Mouse (Mus musculus) cortical plate, adult 2 months (tissue): ENCODE results near the gene Tprgl. TPM values are rescaled to one million over a fixed set of nuclear protein-coding genes. Genes with fewer than 3 reads are reported as not detected.

Experiments
- H3K27ac ChIP-seq: fragments of 200-500 bp; 2 replicates; pipeline ENCODE4 v1.5.1; 2012; ENCODE audit warnings: low read length, control low read depth, inconsistent platforms; ENCODE audit not compliant: insufficient read depth
- H3K4me1 ChIP-seq: fragments of 200-500 bp; 2 replicates; pipeline ENCODE4 v1.6.1; 2011; ENCODE audit warnings: low read length; ENCODE audit not compliant: control insufficient read depth, insufficient read depth
- H3K4me3 ChIP-seq: fragments of 200-500 bp; 2 replicates; pipeline ENCODE4 v1.5.1; 2011; ENCODE audit warnings: mild to moderate bottlenecking, low read length, control low read depth; ENCODE audit not compliant: insufficient read depth
- CTCF ChIP-seq: fragments of 200-500 bp; IDR thresholded peaks from 2 replicates; pipeline ENCODE4 v1.5.1; 2011; ENCODE audit warnings: mild to moderate bottlenecking, control low read depth, low read length; ENCODE audit not compliant: insufficient read depth; ENCODE audit errors: extremely low read depth
- POLR2A ChIP-seq: fragments of 200-500 bp; IDR thresholded peaks from 2 replicates; pipeline ENCODE4 v1.6.1; 2011; ENCODE audit warnings: mild to moderate bottlenecking, low read length, control low read depth; ENCODE audit not compliant: insufficient read depth; ENCODE audit errors: extremely low read depth
- polyA plus RNA-seq: library from polyadenylated mRNA; depleted of rRNA; stranded (reverse); fragments of >200 nt; gene quantifications from 2 replicates; pipeline ENCODE4 v1.2.3, GENCODE M21; 2012

Gene Tprgl
- polyA plus RNA-seq, 1 experiment, result 239 TPM

DNA sequence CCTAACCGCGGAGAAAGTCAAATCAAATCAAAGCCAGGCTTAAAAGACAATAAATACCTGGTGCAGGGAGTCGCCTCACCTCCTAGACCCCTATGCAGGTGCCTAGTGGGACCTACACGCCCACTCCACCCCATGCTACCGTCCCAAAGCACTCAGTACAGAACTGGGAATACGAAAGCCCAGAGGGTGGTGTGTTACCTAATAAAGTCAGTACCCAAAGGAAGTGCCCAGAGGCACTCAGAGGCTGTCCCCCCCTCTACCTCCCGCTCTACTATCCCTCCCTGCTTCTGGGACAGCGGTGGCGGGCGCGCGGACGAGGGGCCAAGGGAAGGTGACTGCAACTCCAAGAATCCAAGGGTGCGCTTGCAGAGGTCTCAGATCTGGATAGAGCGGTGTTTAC lies 9.6 kb upstream of the Tprgl start:
- H3K27ac ChIP-seq, result no peak overlapping the region
- no peaks in the 10 kb centered on the region for H3K4me1 ChIP-seq
- TF ChIP-seq POLR2A (no peak), CTCF (no peak)
- H3K4me3 ChIP-seq, result no peak overlapping the region

GRCm38 (mm10) chr4:154167053-154167452 lies 6.6 kb upstream of the Tprgl start:
- TF ChIP-seq CTCF (peak; percentile 64), POLR2A (no peak)
- H3K4me1 ChIP-seq, result no peaks in the 10 kb centered on the region
- H3K27ac ChIP-seq, result no peak overlapping the region
- no peak overlapping the region for H3K4me3 ChIP-seq

- Histone ChIP-seq H3K27ac (no peak overlapping the region), H3K4me1 (no peaks in the 10 kb centered on the region), H3K4me3 (no peak overlapping the region)
- TF ChIP-seq POLR2A (no peak), CTCF (peak; percentile 86)
Measured at GRCm38 (mm10) chr4:154163296-154163695, 2.8 kb upstream of the Tprgl start.

DNA sequence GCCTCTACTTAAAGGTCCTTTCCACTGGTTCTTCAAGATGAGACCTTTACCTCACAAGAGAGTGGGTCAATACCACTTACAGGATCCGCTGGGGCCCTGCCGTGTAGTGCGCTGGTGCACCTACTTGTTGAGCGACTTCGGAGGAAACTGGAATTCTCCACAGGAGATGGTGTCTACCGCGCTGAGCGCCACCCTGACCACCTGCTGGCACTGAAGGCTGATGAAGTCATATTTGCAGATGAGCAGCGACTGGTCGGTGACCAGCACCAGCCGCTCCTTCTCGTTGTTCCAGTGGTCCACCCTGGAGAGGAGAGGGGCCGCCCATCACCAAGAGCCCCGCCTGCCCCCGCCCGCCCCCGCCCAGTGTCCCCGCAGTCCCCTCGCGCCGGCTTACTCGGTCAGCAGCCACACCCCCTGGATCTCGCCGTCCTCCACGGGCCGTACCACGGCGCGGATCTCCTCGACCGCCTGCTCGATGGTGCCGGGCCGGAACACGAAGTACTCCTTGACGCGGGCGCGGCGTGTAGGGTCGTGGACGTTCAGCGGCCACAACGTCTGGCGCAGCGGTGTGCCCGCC lies 417 bp downstream of the Tprgl start:
- peak overlapping the region; percentile 99 for H3K4me3 ChIP-seq
- H3K4me1 ChIP-seq, result no peaks in the 10 kb centered on the region
- peak overlapping the region; percentile 94 for H3K27ac ChIP-seq
- TF ChIP-seq POLR2A (no peak), CTCF (no peak)

GRCm38 (mm10) chr4:154159002-154159401 lies 1.5 kb downstream of the Tprgl start:
- Histone ChIP-seq H3K4me1 (no peaks in the 10 kb centered on the region), H3K4me3 (no peak overlapping the region), H3K27ac (no peak overlapping the region)
- TF ChIP-seq POLR2A (no peak), CTCF (peak; percentile 97)

DNA sequence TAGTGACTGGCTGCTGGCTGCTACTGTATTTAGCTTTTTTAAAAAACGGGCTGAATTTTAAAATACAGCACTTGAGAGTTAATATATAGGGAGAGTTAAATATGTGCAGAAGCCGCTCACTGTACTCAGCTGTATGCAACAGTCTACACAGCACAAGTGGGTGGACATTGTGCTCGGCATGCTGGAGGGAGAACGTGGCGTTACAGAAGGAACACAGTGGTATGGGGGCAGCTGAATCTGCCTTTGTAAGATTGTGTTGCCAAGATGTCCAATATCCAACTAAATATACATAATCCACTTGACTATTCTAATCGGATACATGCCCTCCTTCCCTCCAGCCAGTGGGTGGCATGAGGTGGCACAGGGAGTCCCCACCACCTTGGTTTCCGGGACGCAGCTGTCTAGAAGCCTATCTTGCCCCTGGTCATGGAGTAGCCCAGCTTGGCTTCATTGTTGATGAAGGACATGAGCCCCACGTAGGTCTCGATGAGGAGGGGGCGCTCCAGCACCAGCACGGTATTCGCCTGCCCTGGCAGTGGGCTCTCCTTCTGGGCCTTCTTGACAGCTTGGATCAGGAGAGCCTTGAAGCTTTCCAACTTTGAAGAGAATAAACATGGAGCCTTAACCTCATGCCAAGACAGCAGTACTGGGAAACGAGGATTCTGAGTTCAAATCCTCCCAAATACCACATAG lies 2.4 kb downstream of the Tprgl start:
- Histone ChIP-seq H3K27ac (no peak overlapping the region), H3K4me1 (no peaks in the 10 kb centered on the region), H3K4me3 (no peak overlapping the region)
- TF ChIP-seq POLR2A, result no peak

DNA sequence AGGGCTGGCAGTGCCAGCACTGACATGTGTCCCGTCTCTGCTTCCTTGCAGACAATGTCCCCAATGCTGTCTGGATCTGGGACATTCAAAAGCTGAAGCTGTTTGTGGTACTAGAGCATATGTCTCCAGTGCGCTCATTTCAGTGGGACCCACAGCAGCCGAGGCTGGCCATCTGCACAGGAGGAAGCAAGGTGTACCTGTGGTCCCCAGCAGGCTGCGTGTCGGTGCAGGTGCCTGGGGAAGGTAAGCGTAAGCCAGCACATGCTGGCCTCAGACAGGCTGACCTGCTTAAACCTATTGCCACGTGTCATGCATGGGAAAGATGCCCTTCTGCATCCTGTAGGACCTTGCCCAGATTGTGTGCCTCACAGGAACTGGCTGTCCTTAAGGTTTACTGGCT lies 4.4 kb downstream of the Tprgl start:
- Histone ChIP-seq H3K4me1 (no peaks in the 10 kb centered on the region), H3K27ac (no peak overlapping the region), H3K4me3 (no peak overlapping the region)
- TF ChIP-seq CTCF, result no peak

DNA sequence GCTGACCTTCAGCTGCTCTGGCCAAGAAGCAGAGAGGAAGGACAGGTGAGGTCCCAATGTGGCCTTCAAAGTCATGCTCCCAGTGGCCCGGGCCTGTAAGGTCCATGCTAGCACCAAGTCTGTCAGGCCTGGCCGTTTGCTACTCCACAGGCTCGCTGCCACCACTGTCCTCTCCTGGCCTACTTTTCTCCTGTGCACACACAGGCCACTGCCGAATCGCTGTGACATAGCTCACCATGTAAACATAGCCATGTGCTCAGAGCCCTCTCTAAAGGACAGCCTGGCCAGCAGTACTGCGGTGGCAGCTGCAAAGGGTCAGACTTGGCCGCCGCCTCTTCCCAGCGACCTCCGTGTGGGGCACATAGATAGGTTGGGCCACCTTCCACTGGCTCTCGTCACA lies 6.4 kb downstream of the Tprgl start:
- Histone ChIP-seq H3K4me1 (no peaks in the 10 kb centered on the region), H3K27ac (no peak overlapping the region), H3K4me3 (no peak overlapping the region)
- TF ChIP-seq CTCF (no peak), POLR2A (no peak)

DNA sequence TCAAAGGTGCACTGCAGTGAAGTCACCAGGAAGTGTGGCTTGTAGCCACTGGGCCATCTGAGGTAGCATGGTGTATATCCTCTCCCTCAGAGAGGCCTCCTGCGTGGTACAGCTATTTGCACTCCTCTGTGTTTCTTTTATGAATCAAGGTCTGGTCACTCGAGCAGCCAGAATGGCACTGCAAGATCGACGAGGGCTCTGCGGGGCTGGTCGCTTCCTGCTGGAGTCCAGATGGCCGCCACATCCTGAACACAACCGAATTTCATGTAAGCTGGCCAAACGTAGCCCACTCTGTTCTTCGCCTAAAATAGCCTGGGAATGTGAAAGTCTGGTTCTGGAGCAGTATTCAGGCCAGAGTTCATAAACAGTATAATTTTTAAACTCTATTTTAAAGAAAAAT lies 14.1 kb downstream of the Tprgl start:
- H3K27ac ChIP-seq, result no peak overlapping the region
- H3K4me1 ChIP-seq, result no peaks in the 10 kb centered on the region; the same call in none of the 2 replicates
- TF ChIP-seq CTCF, result no peak
- TF ChIP-seq POLR2A, result no peak
- H3K4me3 ChIP-seq, result no peak overlapping the region

DNA sequence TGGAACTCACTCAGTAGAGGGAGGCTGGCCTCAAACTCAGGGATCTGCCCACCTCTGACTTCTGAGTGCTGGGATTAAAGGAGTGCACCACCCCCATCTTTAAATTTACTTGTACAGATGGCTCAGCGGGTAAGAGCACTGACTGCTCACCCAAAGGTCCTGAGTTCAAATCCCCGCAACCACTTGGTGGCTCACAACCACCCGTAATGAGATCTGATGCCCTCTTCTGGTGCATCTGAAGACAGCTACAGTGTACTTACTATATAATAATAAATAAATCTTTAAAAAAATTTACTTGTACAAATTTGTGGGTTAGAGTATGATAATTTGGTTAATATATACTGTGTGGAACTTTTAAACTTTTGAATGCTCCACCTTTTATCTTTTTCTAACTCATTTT lies 15.8 kb downstream of the Tprgl start:
- Histone ChIP-seq H3K4me1 (no peaks in the 10 kb centered on the region; the same call in none of the 2 replicates), H3K4me3 (no peak overlapping the region)
- TF ChIP-seq CTCF (no peak), POLR2A (no peak)

More for the DNA sequence above, 15.8 kb downstream of the Tprgl start:
- no peak overlapping the region for H3K27ac ChIP-seq
